Mouse (Mus musculus): ENCODE results near the gene Camk1d.

DNA sequence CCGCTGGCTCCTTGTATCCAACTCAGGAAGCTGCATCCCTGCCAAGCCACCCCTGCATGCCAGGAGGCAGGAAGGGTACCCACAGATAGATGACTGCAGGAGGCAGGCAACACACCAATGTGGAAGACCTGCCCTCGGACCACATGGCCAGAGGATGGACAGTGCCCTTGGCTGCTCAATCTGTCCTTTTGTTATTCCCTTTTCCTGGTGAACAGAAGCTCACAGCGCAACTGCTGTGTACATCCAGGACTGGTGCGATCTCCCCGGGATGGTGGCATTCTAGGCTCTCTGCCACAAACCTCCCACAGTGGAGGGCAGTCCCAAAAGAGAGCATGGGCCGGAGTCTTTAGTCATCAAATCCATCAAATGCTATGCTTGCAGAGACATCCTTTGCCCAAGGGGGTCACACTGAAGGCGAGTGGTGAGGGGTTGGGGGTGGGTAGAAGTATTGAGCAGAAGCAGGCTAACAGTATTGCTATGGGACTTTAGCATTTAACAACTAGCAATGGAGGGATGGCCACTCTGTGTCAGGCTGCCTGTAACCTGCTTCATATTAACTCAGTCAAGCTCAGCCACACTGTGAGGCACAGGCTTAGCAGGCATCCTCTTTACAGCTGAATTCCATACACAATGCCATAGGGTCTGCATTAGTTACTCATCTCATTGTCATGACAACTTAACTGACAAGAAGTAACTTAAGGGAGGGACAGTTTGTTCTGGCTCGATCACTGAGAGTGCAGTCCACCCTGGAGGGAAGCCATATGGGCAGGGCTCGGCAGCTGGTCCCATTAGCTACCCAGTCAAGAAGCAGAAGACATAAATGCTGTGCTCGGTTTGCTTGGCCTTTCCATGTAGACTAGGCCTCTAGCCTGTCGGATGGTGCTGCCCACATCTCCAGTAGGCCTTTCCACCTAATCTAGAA, 106.1 kb downstream of the Camk1d start:
- TF ChIP-seq CTCF (IDR thresholded peaks at IDR 0.05; ENCODE audit: low read depth, low read length) (no peak), GATA1 (IDR thresholded peaks at IDR 0.05; ENCODE audit: borderline replicate concordance, low read length) (no peak), TAL1 (conservative IDR thresholded peaks at IDR 0.05; ENCODE audit: low read depth, low read length) (no peak), GATA2 (IDR thresholded peaks at IDR 0.05; ENCODE audit: borderline replicate concordance, low read depth, low read length) (no peak)
